Mouse (Mus musculus): Measurements from ENCODE around the gene Dclk3.

- TF ChIP-seq CTCF (IDR thresholded peaks at IDR 0.05; ENCODE audit: insufficient read depth, low read depth, low read length) (no peak), POLR2A (IDR thresholded peaks at IDR 0.05; ENCODE audit: insufficient read depth, low read depth, low read length) (no peak)
Observed at GRCm38 (mm10) chr9:111440446-111440845, 1.6 kb downstream of the Dclk3 start.
